Mouse (Mus musculus) thymus, adult 2 months (tissue): ENCODE results near the gene Gtf2ird1.

Experiments
- CTCF ChIP-seq: fragments of 200-500 bp; IDR thresholded peaks from 2 replicates; pipeline ENCODE4 v1.5.1; 2012; ENCODE audit warnings: mild to moderate bottlenecking, control low read depth, low read length, moderate library complexity, borderline replicate concordance; ENCODE audit not compliant: control insufficient read depth, poor library complexity, insufficient read depth; ENCODE audit errors: extremely low read depth
- POLR2A ChIP-seq: fragments of 200-500 bp; IDR thresholded peaks from 2 replicates; pipeline ENCODE4 v1.6.1; 2012; ENCODE audit warnings: mild to moderate bottlenecking, low read length, control low read depth, moderate library complexity; ENCODE audit not compliant: control insufficient read depth, poor library complexity, insufficient read depth; ENCODE audit errors: extremely low read depth

DNA sequence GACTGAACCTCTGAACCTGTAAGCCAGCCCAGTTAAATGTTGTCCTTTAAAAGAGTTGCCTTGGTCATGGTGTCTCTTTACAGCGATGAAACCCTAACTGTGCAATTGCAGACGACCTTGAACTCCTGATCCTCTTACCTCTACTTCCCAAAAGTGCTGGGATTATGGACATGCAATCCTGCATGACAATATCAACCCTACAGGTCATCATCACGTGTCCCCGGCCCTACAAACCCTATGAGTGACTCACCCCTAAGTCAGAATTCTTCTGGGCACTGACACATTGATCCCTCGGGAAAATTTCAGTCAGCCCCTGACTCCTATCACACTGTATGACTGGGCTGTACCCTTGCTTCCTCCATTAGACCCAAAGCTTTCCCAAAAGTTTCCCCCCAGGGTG, 48.4 kb downstream of the Gtf2ird1 start:
- TF ChIP-seq POLR2A: no peak
- TF ChIP-seq CTCF: no peak
